Mouse (Mus musculus): ENCODE measurements around the gene Sh3d19.
A peak's percentile ranks its signal among the peaks of the same experiment; 100 is the strongest.

Gene Sh3d19

DNA sequence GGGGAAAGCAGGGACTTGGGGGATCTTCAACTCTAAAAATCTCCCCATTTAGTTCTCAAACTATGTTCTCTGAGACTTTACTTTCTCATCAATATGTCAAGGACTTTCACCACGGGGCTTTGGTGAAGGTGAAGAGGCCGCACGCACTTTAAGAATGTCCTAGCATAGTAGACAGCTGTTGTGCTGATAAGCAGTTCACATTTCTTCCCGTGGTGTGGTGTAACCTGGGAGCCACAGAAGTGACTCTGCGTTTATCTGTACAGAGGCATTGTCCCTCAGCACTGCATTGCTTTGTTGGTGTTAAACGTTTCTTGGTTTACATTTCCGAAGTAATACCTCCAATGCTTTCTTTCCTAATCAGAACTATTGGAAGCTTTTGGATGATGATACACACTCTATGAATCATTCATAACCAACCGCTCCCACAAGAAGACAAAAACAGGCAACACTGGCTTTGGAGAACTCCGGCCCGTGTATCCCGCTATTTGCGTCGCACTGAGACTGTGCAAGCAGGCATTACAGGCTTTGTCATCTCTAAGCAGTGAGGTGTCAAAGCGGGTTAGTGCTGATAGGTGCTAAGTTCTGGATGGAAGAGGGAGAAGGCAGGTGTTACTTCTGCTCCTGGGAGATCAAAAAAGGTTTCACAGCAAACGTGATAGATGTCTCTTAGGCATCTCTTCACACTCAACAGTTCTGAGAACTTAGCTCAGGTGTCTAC, 57.9 kb downstream of the Sh3d19 start:
- DNase-seq (ENCODE audit: low spot score), result no peak

DNA sequence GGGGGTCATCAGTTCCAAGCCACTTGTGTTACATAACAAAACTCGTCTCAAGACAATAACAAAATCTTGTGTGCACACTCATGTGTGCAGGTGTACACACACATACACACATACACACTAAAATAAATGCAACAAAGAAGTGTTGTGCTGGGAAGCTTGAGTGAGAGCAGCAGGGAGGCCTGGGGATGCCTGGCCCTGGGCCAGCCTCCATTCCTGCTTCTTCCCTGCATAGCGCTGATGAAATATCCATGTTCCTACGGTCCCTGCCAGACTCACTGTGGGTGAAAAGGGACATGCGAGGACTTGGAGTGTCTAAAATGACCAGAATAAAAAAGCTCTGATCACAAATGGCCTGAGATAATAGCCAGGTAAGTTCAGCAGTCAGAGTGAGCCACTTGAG, 59.7 kb downstream of the Sh3d19 start:
- peak; percentile 61 for DNase-seq (ENCODE audit: low spot score)

GRCm38 (mm10) chr3:86033455-86034090, 62.7 kb downstream of the Sh3d19 start:
- no peak for DNase-seq (ENCODE audit: low spot score)

DNA sequence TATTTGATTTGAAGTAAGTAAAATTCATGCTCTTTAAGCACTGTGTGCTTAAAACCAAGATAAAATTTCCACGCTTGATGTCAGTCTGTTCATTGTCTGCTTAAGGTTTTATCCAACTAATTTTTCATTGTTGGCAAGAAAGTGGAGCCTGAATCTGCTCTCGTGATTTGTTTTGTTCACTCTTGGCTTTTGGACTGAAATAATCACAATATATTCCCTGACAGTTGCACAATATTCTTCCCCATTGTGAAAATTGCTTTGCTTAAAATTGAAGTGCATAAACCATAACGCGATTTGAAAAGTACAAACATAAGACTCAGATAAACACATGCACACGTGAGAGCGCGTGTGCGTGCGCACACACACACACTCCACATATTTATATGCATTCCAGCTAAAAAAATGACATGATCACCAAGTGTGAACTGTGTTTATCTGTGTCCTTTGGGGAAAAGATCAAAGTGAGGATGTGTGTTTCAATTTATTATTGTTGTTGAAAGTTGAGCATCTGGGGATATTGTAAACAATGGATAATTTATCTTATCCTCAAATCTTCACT, 67.1 kb downstream of the Sh3d19 start:
- DNase-seq (ENCODE audit: low spot score), result peak; percentile 79

GRCm38 (mm10) chr3:86038648-86039047, 67.7 kb downstream of the Sh3d19 start:
- peak; percentile 98 for DNase-seq (ENCODE audit: low spot score)

DNA sequence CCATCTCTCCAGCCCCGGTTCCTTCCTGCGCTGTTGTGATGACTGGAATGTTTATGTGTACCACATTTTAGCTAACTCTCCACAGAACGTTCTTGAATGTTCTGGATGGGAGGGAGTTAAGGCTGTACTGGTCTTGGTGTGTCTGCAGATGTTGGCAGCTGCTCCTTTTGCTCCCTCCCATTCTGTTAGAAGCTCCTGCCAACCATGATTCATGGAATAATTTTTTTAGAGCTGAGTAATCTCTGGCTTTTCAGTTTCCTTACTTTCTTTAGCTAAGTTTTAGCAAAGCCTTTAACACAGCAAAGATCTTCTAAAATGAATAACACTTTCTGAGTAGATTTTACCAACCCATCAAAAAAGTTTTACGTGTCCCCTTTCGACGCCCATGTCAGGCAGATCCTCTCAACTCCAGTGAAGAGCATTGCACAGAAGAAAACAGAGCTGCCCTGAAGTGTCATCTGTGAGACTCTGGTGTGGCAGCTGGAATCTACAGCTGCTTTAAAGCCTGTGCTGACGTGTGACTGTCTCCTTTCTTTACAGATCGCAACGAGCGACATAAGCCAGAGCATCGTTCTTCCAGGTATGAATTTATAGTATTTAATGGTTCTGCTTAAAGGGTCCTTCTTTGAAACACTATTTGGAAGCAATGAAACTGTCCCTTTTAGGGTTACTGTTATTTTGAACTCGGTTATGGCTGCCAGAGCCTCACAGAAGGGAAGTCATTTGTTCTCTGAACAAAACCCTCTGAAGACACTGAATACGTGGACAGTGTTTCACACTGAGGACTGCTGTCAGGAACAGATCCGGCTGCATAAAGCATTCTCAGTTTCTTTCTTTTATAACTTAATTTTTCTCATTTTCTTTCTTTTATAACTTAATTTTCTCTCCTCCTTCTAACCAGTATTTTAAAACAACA, 69.6 kb downstream of the Sh3d19 start:
- DNase-seq (ENCODE audit: low spot score), result peak; percentile 95

- DNase-seq (ENCODE audit: low spot score), result no peak
Measured at GRCm38 (mm10) chr3:86047686-86048408, 76.9 kb downstream of the Sh3d19 start.

- no peak for DNase-seq (ENCODE audit: low spot score)
Measured at GRCm38 (mm10) chr3:86049041-86049440, 78.1 kb downstream of the Sh3d19 start.

GRCm38 (mm10) chr3:86056678-86057077, 85.8 kb downstream of the Sh3d19 start:
- DNase-seq (ENCODE audit: low spot score), result peak; percentile 83

- no peak for DNase-seq (ENCODE audit: low spot score)
Measured at GRCm38 (mm10) chr3:86057436-86058095, 86.7 kb downstream of the Sh3d19 start.

DNA sequence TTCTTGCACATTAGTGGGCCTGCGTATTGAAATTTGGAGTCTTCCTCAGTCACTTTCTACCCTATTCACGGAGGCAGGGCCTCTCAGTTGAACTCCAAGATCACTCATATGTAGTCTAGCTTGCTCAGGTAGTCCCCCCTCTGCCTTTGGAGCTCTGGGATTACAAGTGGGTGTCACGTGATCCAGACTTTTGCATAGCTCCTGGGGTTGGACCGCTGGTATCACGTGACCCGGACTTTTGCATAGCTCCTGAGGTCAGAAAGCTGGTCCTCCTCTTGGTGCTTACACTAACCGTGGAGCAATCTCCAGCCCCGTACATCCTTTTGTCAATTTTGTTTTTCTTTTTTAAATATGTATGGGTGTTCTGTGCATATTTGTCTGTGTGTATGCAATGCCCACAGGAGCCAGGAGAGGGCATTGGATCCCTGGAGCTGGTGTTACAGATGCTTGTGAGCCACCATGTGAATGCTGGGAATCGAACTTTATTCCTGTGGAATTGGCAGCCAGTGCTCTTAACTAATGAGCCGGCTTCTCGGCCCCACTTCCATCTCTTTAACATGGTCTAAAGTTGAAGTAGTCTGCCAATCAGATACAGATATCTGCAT, 98.8 kb downstream of the Sh3d19 start:
- no peak for DNase-seq (ENCODE audit: low spot score)

DNA sequence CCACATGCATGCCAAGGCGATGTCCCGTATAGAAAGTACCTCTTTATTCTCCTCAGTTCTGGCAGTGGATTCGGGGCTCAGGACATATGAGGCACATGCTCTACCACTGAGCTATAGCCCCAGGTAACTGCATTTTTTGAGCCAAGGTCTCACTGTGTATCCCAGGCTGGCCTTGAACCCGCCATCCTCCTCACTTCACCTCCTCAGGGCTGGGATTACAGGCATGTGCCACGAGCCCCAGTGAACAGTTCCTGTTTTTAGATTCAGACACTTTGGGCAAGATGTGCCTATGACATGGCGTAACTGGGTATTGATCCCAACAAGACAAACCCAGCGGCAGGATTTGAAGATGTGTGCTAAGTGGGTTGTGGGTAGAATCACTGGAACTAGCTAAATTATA, 99.9 kb downstream of the Sh3d19 start:
- no peak for DNase-seq (ENCODE audit: low spot score)

DNA sequence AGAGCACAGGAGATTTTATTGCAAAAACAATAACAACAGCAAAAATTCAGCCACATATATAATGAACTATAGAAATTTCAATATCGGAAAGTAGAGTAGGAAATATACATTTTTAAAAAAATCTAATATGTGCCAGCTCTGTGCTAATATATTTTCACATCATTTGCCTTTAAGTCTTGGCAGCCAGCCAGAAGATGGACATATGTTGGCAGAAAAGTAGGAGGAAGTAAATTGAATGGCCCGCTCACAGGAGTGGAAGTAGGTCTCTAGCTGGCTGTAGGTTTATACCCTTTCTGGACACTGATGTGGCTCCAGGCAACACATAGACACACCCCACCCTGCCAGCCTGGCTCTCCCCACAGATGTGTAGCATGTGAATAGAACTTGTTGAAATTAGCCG, 101.2 kb downstream of the Sh3d19 start:
- no peak for DNase-seq (ENCODE audit: low spot score)

DNA sequence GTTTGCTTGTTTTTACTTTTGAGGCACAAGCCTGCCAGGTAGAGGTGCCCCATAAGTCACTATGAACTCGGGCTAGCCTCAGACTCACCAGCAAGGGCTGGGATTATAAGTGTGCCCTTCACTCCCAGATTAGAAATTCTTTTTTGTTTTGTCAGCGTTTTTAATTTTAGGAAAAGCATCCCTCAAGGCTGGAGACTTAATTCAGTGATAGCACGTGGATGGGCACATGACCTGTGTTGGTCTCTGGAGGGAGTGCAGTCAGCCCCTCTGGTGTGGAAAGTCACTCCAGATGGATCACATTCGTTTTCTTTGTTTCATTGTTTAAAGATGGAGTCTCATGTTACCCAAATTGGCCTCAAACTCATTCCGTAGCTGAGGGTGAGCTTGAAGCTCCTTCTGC, 102.0 kb downstream of the Sh3d19 start:
- no peak for DNase-seq (ENCODE audit: low spot score)

GRCm38 (mm10) chr3:86075593-86075992, 104.7 kb downstream of the Sh3d19 start:
- DNase-seq (ENCODE audit: low spot score), result no peak

GRCm38 (mm10) chr3:86076511-86077283, 105.8 kb downstream of the Sh3d19 start:
- DNase-seq (ENCODE audit: low spot score), result no peak

DNA sequence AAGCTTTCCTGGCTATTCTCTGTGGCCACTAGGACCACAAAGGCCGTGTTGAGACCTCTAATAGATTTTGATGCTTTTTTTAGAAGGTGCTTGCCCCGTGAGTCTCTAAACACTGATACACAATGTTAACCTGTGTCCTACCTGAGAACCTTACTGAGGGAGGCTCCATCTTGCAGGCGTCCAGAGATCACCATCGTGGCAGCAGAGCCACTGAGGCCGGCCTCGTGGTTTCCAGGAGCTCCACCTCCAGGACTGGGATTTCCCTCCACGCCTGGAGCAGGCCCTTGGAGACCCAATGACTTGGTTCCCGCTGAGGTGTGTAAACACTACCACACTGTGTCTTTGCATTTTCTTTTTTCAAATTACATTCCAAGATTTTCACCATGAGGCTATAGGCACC, 112.1 kb downstream of the Sh3d19 start:
- DNase-seq (ENCODE audit: low spot score), result no peak

DNA sequence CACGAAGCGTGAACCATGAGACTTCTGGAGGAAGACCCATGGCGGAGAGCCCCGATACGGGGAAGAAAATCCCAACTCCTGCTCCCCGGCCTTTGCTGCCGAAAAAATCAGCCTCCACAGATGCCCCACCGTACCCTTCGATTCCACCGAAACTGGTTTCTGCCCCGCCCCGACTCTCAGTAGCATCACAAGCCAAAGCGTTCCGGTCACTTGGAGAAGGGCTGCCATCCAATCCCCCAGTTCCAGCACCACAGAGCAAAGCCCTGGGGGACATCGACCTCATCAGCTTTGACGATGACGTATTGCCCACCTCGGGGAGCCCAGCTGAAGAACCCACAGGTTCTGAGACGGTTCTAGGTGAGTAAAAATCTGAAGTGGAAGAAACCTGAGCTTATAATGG, 114.1 kb downstream of the Sh3d19 start:
- no peak for DNase-seq (ENCODE audit: low spot score)

- no peak for DNase-seq (ENCODE audit: low spot score)
Measured at GRCm38 (mm10) chr3:86087872-86088271, 117.0 kb downstream of the Sh3d19 start.

Data from adipocyte (in vitro differentiated cells).